Mouse (Mus musculus): ENCODE data around the gene Fam129a. TPM values are rescaled to one million over a fixed set of nuclear protein-coding genes. Genes with fewer than 3 reads are reported as not detected.

Gene Fam129a
- 0.41 and 2.2 TPM in 2 replicates for polyA plus RNA-seq (2015; fragmentation: Nextera tagmentation; extraction: Ambion mirVana)

- 6% methylated on average over 46 of the region's 46 CpGs for WGBS
- Histone ChIP-seq H3K36me3 (no peaks in the 10 kb centered on the region), H3K27me3 (peaks cover 27% of the 10 kb centered on the region), H3K9ac (replicated peaks) (peak within 1 kb of the TSS; percentile 39), H3K4me2 (replicated peaks) (peak within 1 kb of the TSS; percentile 65), H3K27ac (replicated peaks) (no peak within 1 kb of the TSS), H3K9me3 (no peaks in the 10 kb centered on the region), H3K4me3 (peak within 1 kb of the TSS; percentile 38), H3K4me1 (peaks cover 7% of the 10 kb centered on the region)
- peak; percentile 32; the same call in 1 of the 2 replicates for ATAC-seq (replicated peaks)
Observed at GRCm38 (mm10) chr1:151570981-151571837, at the start of gene Fam129a. Gene Fam129a, plus strand, starts transcription at chr1:151571186.

GRCm38 (mm10) chr1:151526701-151527100, 44.3 kb upstream of the Fam129a start:
- no peaks in the 10 kb centered on the region for H3K27me3 ChIP-seq
- no peak overlapping the region for H3K9ac ChIP-seq (replicated peaks)
- no peak; the same call in 1 of the 2 replicates for ATAC-seq (replicated peaks)
- H3K9me3 ChIP-seq = no peaks in the 10 kb centered on the region
- 59% methylated on average over 3 of the region's 3 CpGs for WGBS
- no peak overlapping the region for H3K4me3 ChIP-seq
- no peak overlapping the region for H3K4me2 ChIP-seq (replicated peaks)
- peak overlapping the region; percentile 36; the same call in 1 of the 2 replicates for H3K27ac ChIP-seq (replicated peaks)
- no peaks in the 10 kb centered on the region for H3K4me1 ChIP-seq
- no peaks in the 10 kb centered on the region for H3K36me3 ChIP-seq

GRCm38 (mm10) chr1:151543796-151544477, 27.0 kb upstream of the Fam129a start:
- Histone ChIP-seq H3K4me3 (no peak overlapping the region), H3K27me3 (no peaks in the 10 kb centered on the region), H3K36me3 (no peaks in the 10 kb centered on the region), H3K9me3 (no peaks in the 10 kb centered on the region), H3K9ac (replicated peaks) (no peak overlapping the region), H3K27ac (replicated peaks) (no peak overlapping the region), H3K4me1 (no peaks in the 10 kb centered on the region), H3K4me2 (replicated peaks) (no peak overlapping the region)
- ATAC-seq (replicated peaks) = no peak
- WGBS = 83% methylated on average over 6 of the region's 6 CpGs

GRCm38 (mm10) chr1:151544581-151544980, 26.4 kb upstream of the Fam129a start:
- no peak overlapping the region for H3K4me3 ChIP-seq
- no peak for ATAC-seq (replicated peaks)
- no peaks in the 10 kb centered on the region for H3K9me3 ChIP-seq
- no peaks in the 10 kb centered on the region for H3K27me3 ChIP-seq
- no peak overlapping the region for H3K27ac ChIP-seq (replicated peaks)
- 97% methylated on average over 3 of the region's 3 CpGs for WGBS
- no peaks in the 10 kb centered on the region for H3K36me3 ChIP-seq
- no peaks in the 10 kb centered on the region for H3K4me1 ChIP-seq
- no peak overlapping the region for H3K4me2 ChIP-seq (replicated peaks)
- H3K9ac ChIP-seq (replicated peaks) = no peak overlapping the region

- no peak overlapping the region for H3K4me2 ChIP-seq (replicated peaks)
- no peaks in the 10 kb centered on the region for H3K4me1 ChIP-seq
- H3K9ac ChIP-seq (replicated peaks) = no peak overlapping the region
- no peak overlapping the region for H3K27ac ChIP-seq (replicated peaks)
- ATAC-seq (replicated peaks) = no peak
- H3K27me3 ChIP-seq = no peaks in the 10 kb centered on the region
- H3K9me3 ChIP-seq = no peaks in the 10 kb centered on the region
- no peaks in the 10 kb centered on the region for H3K36me3 ChIP-seq
- H3K4me3 ChIP-seq = no peak overlapping the region
- WGBS = 87% methylated on average over 7 of the region's 7 CpGs
Observed at GRCm38 (mm10) chr1:151545571-151545970, 25.4 kb upstream of the Fam129a start.

GRCm38 (mm10) chr1:151548896-151549610, 21.9 kb upstream of the Fam129a start:
- no peak for ATAC-seq (replicated peaks)
- 81% methylated on average over 8 of the region's 8 CpGs for WGBS

GRCm38 (mm10) chr1:151549794-151550193, 21.2 kb upstream of the Fam129a start:
- WGBS = 87% methylated on average over 7 of the region's 7 CpGs
- no peak overlapping the region for H3K4me3 ChIP-seq
- no peak overlapping the region for H3K9ac ChIP-seq (replicated peaks)
- no peak overlapping the region for H3K27ac ChIP-seq (replicated peaks)
- no peak overlapping the region for H3K4me2 ChIP-seq (replicated peaks)
- no peaks in the 10 kb centered on the region for H3K27me3 ChIP-seq
- H3K9me3 ChIP-seq = no peaks in the 10 kb centered on the region
- no peak for ATAC-seq (replicated peaks)
- peaks cover 8% of the 10 kb centered on the region for H3K4me1 ChIP-seq
- no peaks in the 10 kb centered on the region for H3K36me3 ChIP-seq

More at GRCm38 (mm10) chr1:151548896-151549610, 21.9 kb upstream of the Fam129a start:
- H3K27me3 ChIP-seq = no peaks in the 10 kb centered on the region
- no peaks in the 10 kb centered on the region for H3K9me3 ChIP-seq
- H3K27ac ChIP-seq (replicated peaks) = no peak overlapping the region
- peaks cover 8% of the 10 kb centered on the region for H3K4me1 ChIP-seq
- no peak overlapping the region for H3K9ac ChIP-seq (replicated peaks)
- H3K4me3 ChIP-seq = no peak overlapping the region
- no peak overlapping the region for H3K4me2 ChIP-seq (replicated peaks)
- H3K36me3 ChIP-seq = no peaks in the 10 kb centered on the region

- WGBS = 35% methylated on average over 19 of the region's 19 CpGs
- H3K27ac ChIP-seq (replicated peaks) = 0 out of 2 replicates have a peak overlapping the region, but pooled peaks have one; percentile 2
- peaks cover 8% of the 10 kb centered on the region for H3K4me1 ChIP-seq
- ATAC-seq (replicated peaks) = peak; percentile 53
- H3K9ac ChIP-seq (replicated peaks) = no peak overlapping the region
- H3K27me3 ChIP-seq = no peaks in the 10 kb centered on the region
- H3K36me3 ChIP-seq = no peaks in the 10 kb centered on the region
- H3K9me3 ChIP-seq = no peaks in the 10 kb centered on the region
- H3K4me3 ChIP-seq = no peak overlapping the region
- H3K4me2 ChIP-seq (replicated peaks) = peak overlapping the region; percentile 19; the same call in 1 of the 2 replicates
Observed at GRCm38 (mm10) chr1:151550587-151551479, 20.2 kb upstream of the Fam129a start.

GRCm38 (mm10) chr1:151560536-151560935, 10.4 kb upstream of the Fam129a start:
- 52% methylated on average over 11 of the region's 11 CpGs for WGBS
- H3K4me2 ChIP-seq (replicated peaks) = no peak overlapping the region
- H3K9ac ChIP-seq (replicated peaks) = no peak overlapping the region
- H3K27me3 ChIP-seq = no peaks in the 10 kb centered on the region
- no peaks in the 10 kb centered on the region for H3K9me3 ChIP-seq
- no peaks in the 10 kb centered on the region for H3K36me3 ChIP-seq
- H3K4me1 ChIP-seq = 0 out of 2 replicates have a peak, but pooled peaks cover 8% of the 10 kb centered on the region
- no peak overlapping the region for H3K27ac ChIP-seq (replicated peaks)
- no peak for ATAC-seq (replicated peaks)
- H3K4me3 ChIP-seq = no peak overlapping the region

GRCm38 (mm10) chr1:151563401-151563800, 7.6 kb upstream of the Fam129a start:
- Histone ChIP-seq H3K4me3 (no peak overlapping the region), H3K36me3 (no peaks in the 10 kb centered on the region), H3K4me1 (0 out of 2 replicates have a peak, but pooled peaks cover 8% of the 10 kb centered on the region), H3K27me3 (no peaks in the 10 kb centered on the region), H3K9ac (replicated peaks) (no peak overlapping the region), H3K9me3 (no peaks in the 10 kb centered on the region), H3K27ac (replicated peaks) (no peak overlapping the region), H3K4me2 (replicated peaks) (no peak overlapping the region)
- WGBS = 36% methylated on average over 5 of the region's 5 CpGs
- ATAC-seq (replicated peaks) = peak; percentile 32; the same call in 1 of the 2 replicates

GRCm38 (mm10) chr1:151563893-151564292, 7.1 kb upstream of the Fam129a start:
- Histone ChIP-seq H3K4me3 (no peak overlapping the region), H3K9me3 (no peaks in the 10 kb centered on the region), H3K4me2 (replicated peaks) (no peak overlapping the region), H3K4me1 (0 out of 2 replicates have a peak, but pooled peaks cover 8% of the 10 kb centered on the region), H3K27ac (replicated peaks) (no peak overlapping the region), H3K27me3 (no peaks in the 10 kb centered on the region), H3K36me3 (no peaks in the 10 kb centered on the region), H3K9ac (replicated peaks) (no peak overlapping the region)
- ATAC-seq (replicated peaks) = peak; percentile 51; the same call in 1 of the 2 replicates
- 38% methylated on average over 6 of the region's 6 CpGs for WGBS
